Mouse (Mus musculus) E14TG2a.4 (cell line): Measurements from ENCODE around the gene Csmd2.

Experiments
- CTCF ChIP-seq: conservative IDR thresholded peaks from 2 replicates; pipeline ENCODE4 v1.5.1; 2014; ENCODE audit warnings: low read length
- POU5F1 ChIP-seq: IDR thresholded peaks from 2 replicates; pipeline ENCODE4 v1.6.1; 2014; ENCODE audit warnings: low read length, borderline replicate concordance

DNA sequence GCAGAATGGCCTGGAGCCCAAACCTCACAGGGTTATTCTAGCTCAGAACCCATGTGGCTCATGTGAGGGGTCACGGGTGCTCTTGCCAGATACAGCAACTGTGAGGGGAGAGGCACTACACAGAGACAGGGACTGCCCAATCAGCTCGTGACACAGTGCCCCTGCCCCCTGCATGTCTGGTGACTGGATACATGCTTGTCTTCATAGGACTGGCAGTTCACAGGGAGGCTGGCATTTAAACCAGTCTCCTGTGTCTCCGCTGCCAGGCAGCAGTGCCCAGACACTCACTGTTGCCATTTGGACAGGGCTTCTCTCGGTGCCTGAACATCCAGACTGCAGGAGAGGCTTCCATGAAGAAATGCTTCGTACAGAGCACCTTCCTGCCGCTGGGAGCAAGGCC lies 284.8 kb downstream of the Csmd2 start:
- TF ChIP-seq CTCF: no peak
- TF ChIP-seq POU5F1: no peak
